Mouse (Mus musculus) heart, postnatal 0 days (tissue): Measurements from ENCODE around the gene Cbx2. TPM values are rescaled to one million over a fixed set of nuclear protein-coding genes. Genes with fewer than 3 reads are reported as not detected.
A peak's percentile ranks its signal among the peaks of the same experiment; 100 is the strongest.

Source experiments
- ATAC-seq: fragments of 200-750 bp; cut with Nextera tagmentation; 2 replicates; pipeline ENCODE4 v1.8.0; 2017; ENCODE audit warnings: low read depth, moderate number of reproducible peaks, moderate library complexity; ENCODE audit not compliant: insufficient read depth
- DNase-seq: peaks from one replicate; pipeline ENCODE4 v3.0.0-alpha.2; 2016; ENCODE audit warnings: low spot score
- H3K27ac ChIP-seq: fragments of 300-500 bp; sonication (generic); 2 replicates; pipeline ENCODE4 v1.5.1; 2014; ENCODE audit warnings: low read depth, mild to moderate bottlenecking
- H3K27me3 ChIP-seq: fragments of 300-500 bp; sonication (generic); 2 replicates; pipeline ENCODE4 v1.6.1; 2014; ENCODE audit warnings: low read length, mixed read lengths; ENCODE audit not compliant: control insufficient read depth, insufficient read depth
- H3K36me3 ChIP-seq: fragments of 300-500 bp; sonication (generic); replicated peaks from 2 replicates; pipeline ENCODE4 v1.6.1; 2014; ENCODE audit warnings: low read length, mixed read lengths; ENCODE audit not compliant: control insufficient read depth, insufficient read depth
- H3K4me1 ChIP-seq: fragments of 300-500 bp; sonication (generic); 2 replicates; pipeline ENCODE4 v1.6.1; 2014; ENCODE audit warnings: antibody characterized with exemption; ENCODE audit not compliant: control insufficient read depth, insufficient read depth
- H3K4me2 ChIP-seq: fragments of 300-500 bp; sonication (generic); 2 replicates; pipeline ENCODE4 v1.6.1; 2014; ENCODE audit warnings: low read depth, mild to moderate bottlenecking, low read length, moderate library complexity
- H3K4me3 ChIP-seq: fragments of 300-500 bp; sonication (generic); 2 replicates; pipeline ENCODE4 v1.5.1; 2014; ENCODE audit warnings: low read depth, low read length
- H3K9ac ChIP-seq: fragments of 300-500 bp; sonication (generic); replicated peaks from 2 replicates; pipeline ENCODE4 v1.6.1; 2014; ENCODE audit warnings: low read depth, low read length, mixed read lengths
- H3K9me3 ChIP-seq: fragments of 300-500 bp; sonication (generic); replicated peaks from 2 replicates; pipeline ENCODE4 v1.6.1; 2016; ENCODE audit warnings: low read length; ENCODE audit not compliant: control insufficient read depth
- CTCF ChIP-seq: IDR thresholded peaks from 2 replicates; pipeline ENCODE4 v1.5.1; 2016; ENCODE audit warnings: antibody characterized with exemption, control low read depth, low read depth
- EP300 ChIP-seq: IDR thresholded peaks from 2 replicates; pipeline ENCODE4 v1.6.1; 2016; ENCODE audit warnings: antibody characterized with exemption, low read depth
- WGBS: fragments of 180-500 bp; shearing (Covaris S2); extraction: QIAGEN DNeasy Blood & Tissue Kit; methylation state at CpG from one replicate; pipeline ENCODE4 v1.1.7; 2014; 5-methylcytosine and 5-hydroxymethylcytosine counted together
- polyA plus RNA-seq: library from polyadenylated mRNA; unstranded; fragments of >200 nt; fragmentation: Nextera tagmentation; extraction: Ambion mirVana; gene quantifications from 2 replicates; pipeline ENCODE4 v1.2.1, GENCODE M21; 2015
- total RNA-seq: library from RNA; depleted of rRNA; stranded (reverse); fragments of >200 nt; gene quantifications from 2 replicates; pipeline ENCODE4 v1.2.3, GENCODE M21; 2014; ENCODE audit warnings: low replicate concordance

Cbx2 gene
- total and polyA plus RNA-seq, 2 experiments from 2014 or later, result 1.8 to 5.8 TPM

- Histone ChIP-seq H3K4me3 (no peak overlapping the region), H3K27ac (no peak overlapping the region), H3K9ac (no peak overlapping the region), H3K4me1 (peaks cover 27% of the 10 kb centered on the region), H3K9me3 (no peaks in the 10 kb centered on the region), H3K36me3 (no peaks in the 10 kb centered on the region), H3K27me3 (peaks cover 25% of the 10 kb centered on the region), H3K4me2 (no peak overlapping the region)
- no peak for TF ChIP-seq EP300
- TF ChIP-seq CTCF, result no peak
- 84% methylated on average over 7 of the region's 7 CpGs for WGBS
- ATAC-seq (no peak), DNase-seq (no peak)
Measured at GRCm38 (mm10) chr11:119021180-119021579, 1.6 kb upstream of the Cbx2 start.

- peaks cover 25% of the 10 kb centered on the region for H3K27me3 ChIP-seq
- TF ChIP-seq CTCF, result peak; percentile 35
- TF ChIP-seq EP300, result no peak
- H3K27ac ChIP-seq, result no peak overlapping the region
- peaks cover 6% of the 10 kb centered on the region; the same call in 1 of the 2 replicates for H3K36me3 ChIP-seq
- DNase-seq (no peak), ATAC-seq (no peak)
- H3K4me3 ChIP-seq, result peak overlapping the region; percentile 82
- WGBS, result 8% methylated on average over 42 of the region's 42 CpGs
- H3K9me3 ChIP-seq, result no peaks in the 10 kb centered on the region
- peak overlapping the region; percentile 99 for H3K4me2 ChIP-seq
- peak overlapping the region; percentile 74; the same call in 1 of the 2 replicates for H3K9ac ChIP-seq
- peaks cover 31% of the 10 kb centered on the region for H3K4me1 ChIP-seq
Measured at GRCm38 (mm10) chr11:119022068-119022894, 481 bp upstream of the Cbx2 start.

- Histone ChIP-seq H3K9me3 (no peaks in the 10 kb centered on the region), H3K4me3 (peak overlapping the region; percentile 82), H3K4me1 (peaks cover 31% of the 10 kb centered on the region), H3K27ac (peak overlapping the region; percentile 58), H3K9ac (peak overlapping the region; percentile 74), H3K4me2 (peak overlapping the region; percentile 99), H3K27me3 (peaks cover 25% of the 10 kb centered on the region), H3K36me3 (peaks cover 18% of the 10 kb centered on the region)
- TF ChIP-seq EP300 (no peak), CTCF (no peak)
- no peak for DNase-seq
- 2% methylated on average over 15 of the region's 15 CpGs for WGBS
- no peak; the same call in 1 of the 2 replicates for ATAC-seq
Measured at GRCm38 (mm10) chr11:119023616-119023980, 836 bp downstream of the Cbx2 start.

GRCm38 (mm10) chr11:119024260-119024659 is 1.5 kb downstream of the Cbx2 start:
- Histone ChIP-seq H3K27me3 (peaks cover 25% of the 10 kb centered on the region), H3K4me1 (peaks cover 31% of the 10 kb centered on the region), H3K27ac (peak overlapping the region; percentile 6; the same call in 1 of the 2 replicates), H3K4me3 (peak overlapping the region; percentile 82), H3K9ac (no peak overlapping the region), H3K36me3 (peaks cover 25% of the 10 kb centered on the region), H3K9me3 (no peaks in the 10 kb centered on the region), H3K4me2 (peak overlapping the region; percentile 99)
- DNase-seq, result no peak
- no peak for ATAC-seq
- WGBS, result 27% methylated on average over 7 of the region's 7 CpGs
- TF ChIP-seq CTCF (no peak), EP300 (no peak)

- H3K4me3 ChIP-seq, result no peak overlapping the region
- H3K27me3 ChIP-seq, result peaks cover 13% of the 10 kb centered on the region
- DNase-seq (peak; percentile 59), ATAC-seq (peak; percentile 36; the same call in 1 of the 2 replicates)
- H3K4me2 ChIP-seq, result peak overlapping the region; percentile 22; the same call in 1 of the 2 replicates
- 28% methylated on average over 12 of the region's 12 CpGs for WGBS
- peaks cover 32% of the 10 kb centered on the region for H3K36me3 ChIP-seq
- no peak overlapping the region for H3K27ac ChIP-seq
- no peaks in the 10 kb centered on the region for H3K9me3 ChIP-seq
- H3K4me1 ChIP-seq, result peaks cover 31% of the 10 kb centered on the region
- TF ChIP-seq CTCF (no peak), EP300 (no peak)
- no peak overlapping the region for H3K9ac ChIP-seq
Measured at GRCm38 (mm10) chr11:119026203-119026602, 3.4 kb downstream of the Cbx2 start.
